Mouse (Mus musculus): ENCODE measurements around the gene Nrn1. TPM values are rescaled to one million over a fixed set of nuclear protein-coding genes. Genes with fewer than 3 reads are reported as not detected.

The Nrn1 gene
- polyA plus RNA-seq, 1 experiment from 2014 or later, result 8.8 TPM

DNA sequence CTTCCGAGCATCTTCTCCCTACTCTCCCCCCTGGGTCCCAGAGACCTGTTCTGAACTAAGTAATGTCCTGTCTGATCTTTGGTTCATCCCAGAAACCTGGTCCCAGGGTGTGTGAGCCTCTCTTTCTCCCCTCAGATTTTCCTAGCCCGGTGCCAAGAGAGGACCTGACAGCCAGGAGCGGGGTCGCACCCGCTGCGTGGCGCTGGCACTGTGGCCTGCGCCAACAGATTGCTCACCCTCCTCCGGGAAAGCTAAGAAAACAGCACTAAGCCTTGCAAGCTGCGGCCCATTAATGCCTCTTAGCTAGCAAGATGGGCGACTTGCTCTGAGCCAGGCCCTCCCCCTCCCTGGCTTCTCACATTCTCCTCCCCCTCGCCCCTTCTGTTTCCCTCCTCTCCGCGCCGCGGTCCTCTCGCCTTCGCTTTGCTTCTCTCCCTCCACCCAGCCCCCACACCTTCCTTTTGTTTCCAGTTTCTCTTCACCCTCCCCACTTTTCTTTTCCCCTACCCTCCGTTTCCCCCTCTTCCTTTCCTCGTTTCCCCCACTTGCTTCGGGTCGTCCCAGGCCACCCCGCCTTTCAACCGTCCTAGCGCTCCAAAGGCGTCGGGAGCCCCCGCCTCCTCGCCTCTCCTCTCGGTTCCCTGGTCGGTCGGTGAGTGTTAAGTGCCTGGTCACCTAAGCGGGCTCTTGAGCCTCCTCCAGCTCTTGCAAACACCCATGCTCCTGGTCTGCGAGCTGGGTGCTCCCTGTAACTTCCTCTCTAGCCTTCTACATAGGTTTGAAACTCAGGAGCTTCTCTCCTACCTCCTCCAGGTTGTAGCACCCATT lies 7.8 kb downstream of the Nrn1 start:
- H3K4me2 ChIP-seq, result peak overlapping the region; percentile 75
- under 1% methylated on average over 34 of the region's 34 CpGs for WGBS (ENCODE audit: insufficient replicate concordance)
- H3K27ac ChIP-seq (ENCODE audit: low read depth, low read length), result no peak overlapping the region
- H3K4me1 ChIP-seq (ENCODE audit: control insufficient read depth, insufficient read depth, low read length), result peaks cover 6% of the 10 kb centered on the region
- H3K9me3 ChIP-seq (replicated peaks; ENCODE audit: control insufficient read depth, low read length), result no peaks in the 10 kb centered on the region
- H3K9ac ChIP-seq (ENCODE audit: low read depth, low read length), result 0 out of 2 replicates have a peak overlapping the region, but pooled peaks have one; percentile 28
- no peaks in the 10 kb centered on the region for H3K36me3 ChIP-seq (ENCODE audit: control insufficient read depth, insufficient read depth, low read length)
- H3K4me3 ChIP-seq (ENCODE audit: low read depth, low read length), result peak overlapping the region; percentile 46
- peaks cover 83% of the 10 kb centered on the region for H3K27me3 ChIP-seq (ENCODE audit: control insufficient read depth, insufficient read depth, low read length)
- no peak for ATAC-seq (replicated peaks; ENCODE audit: insufficient number of reproducible peaks, low FRiP score, low TSS enrichment)

DNA sequence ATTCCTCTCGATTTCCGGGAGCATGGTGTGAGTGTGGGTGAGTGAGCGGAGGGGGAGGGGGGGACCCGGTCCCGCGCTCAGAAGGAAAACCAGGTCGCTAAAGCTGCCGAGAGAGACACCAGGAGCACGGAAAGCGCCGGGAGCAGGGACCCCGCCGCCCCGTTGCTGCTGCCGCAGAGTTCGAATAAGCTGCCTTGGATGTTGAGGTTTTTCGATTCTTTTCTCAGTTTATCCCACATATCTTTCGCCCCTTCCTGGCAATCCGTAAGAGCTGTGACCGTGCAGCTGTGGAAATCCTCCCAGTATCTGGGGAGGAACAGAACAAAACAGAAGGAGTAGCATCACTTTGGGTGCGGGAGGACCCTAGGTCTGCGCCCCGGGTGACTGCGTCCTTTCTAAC lies 8.4 kb downstream of the Nrn1 start:
- Histone ChIP-seq H3K9ac (ENCODE audit: low read depth, low read length) (no peak overlapping the region), H3K27ac (ENCODE audit: low read depth, low read length) (no peak overlapping the region), H3K27me3 (ENCODE audit: control insufficient read depth, insufficient read depth, low read length) (peaks cover 87% of the 10 kb centered on the region), H3K9me3 (replicated peaks; ENCODE audit: control insufficient read depth, low read length) (no peaks in the 10 kb centered on the region), H3K4me3 (ENCODE audit: low read depth, low read length) (peak overlapping the region; percentile 46), H3K36me3 (ENCODE audit: control insufficient read depth, insufficient read depth, low read length) (no peaks in the 10 kb centered on the region), H3K4me2 (peak overlapping the region; percentile 75), H3K4me1 (ENCODE audit: control insufficient read depth, insufficient read depth, low read length) (peaks cover 6% of the 10 kb centered on the region)
- 0% methylated on average over 24 of the region's 24 CpGs for WGBS (ENCODE audit: insufficient replicate concordance)
- no peak for ATAC-seq (replicated peaks; ENCODE audit: insufficient number of reproducible peaks, low FRiP score, low TSS enrichment)

DNA sequence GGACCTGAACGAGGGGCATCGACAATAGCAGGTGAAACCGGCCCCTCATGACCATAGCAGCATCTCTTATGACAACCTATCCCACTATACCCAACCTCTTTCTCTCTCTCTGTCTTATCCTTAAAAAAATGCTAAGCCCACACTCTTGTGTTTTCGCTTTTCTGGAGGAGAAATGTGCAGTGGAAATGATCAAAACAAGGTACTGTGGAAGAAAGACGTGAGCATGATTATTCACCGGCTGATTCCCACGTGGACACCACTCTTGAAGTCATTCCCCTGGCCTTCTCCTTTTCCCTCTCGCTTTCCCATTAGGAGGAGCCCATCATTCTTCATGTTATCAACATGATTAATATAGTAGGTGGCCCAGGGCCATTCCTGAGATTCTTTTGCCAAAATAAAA lies 9.1 kb downstream of the Nrn1 start:
- WGBS (ENCODE audit: insufficient replicate concordance), result 6% methylated on average over 8 of the region's 8 CpGs
- Histone ChIP-seq H3K4me2 (no peak overlapping the region; the same call in 1 of the 2 replicates), H3K27ac (ENCODE audit: low read depth, low read length) (no peak overlapping the region), H3K4me3 (ENCODE audit: low read depth, low read length) (no peak overlapping the region), H3K27me3 (ENCODE audit: control insufficient read depth, insufficient read depth, low read length) (peaks cover 86% of the 10 kb centered on the region), H3K9me3 (replicated peaks; ENCODE audit: control insufficient read depth, low read length) (no peaks in the 10 kb centered on the region), H3K4me1 (ENCODE audit: control insufficient read depth, insufficient read depth, low read length) (peaks cover 6% of the 10 kb centered on the region), H3K36me3 (ENCODE audit: control insufficient read depth, insufficient read depth, low read length) (no peaks in the 10 kb centered on the region), H3K9ac (ENCODE audit: low read depth, low read length) (no peak overlapping the region)
- no peak for ATAC-seq (replicated peaks; ENCODE audit: insufficient number of reproducible peaks, low FRiP score, low TSS enrichment)

DNA sequence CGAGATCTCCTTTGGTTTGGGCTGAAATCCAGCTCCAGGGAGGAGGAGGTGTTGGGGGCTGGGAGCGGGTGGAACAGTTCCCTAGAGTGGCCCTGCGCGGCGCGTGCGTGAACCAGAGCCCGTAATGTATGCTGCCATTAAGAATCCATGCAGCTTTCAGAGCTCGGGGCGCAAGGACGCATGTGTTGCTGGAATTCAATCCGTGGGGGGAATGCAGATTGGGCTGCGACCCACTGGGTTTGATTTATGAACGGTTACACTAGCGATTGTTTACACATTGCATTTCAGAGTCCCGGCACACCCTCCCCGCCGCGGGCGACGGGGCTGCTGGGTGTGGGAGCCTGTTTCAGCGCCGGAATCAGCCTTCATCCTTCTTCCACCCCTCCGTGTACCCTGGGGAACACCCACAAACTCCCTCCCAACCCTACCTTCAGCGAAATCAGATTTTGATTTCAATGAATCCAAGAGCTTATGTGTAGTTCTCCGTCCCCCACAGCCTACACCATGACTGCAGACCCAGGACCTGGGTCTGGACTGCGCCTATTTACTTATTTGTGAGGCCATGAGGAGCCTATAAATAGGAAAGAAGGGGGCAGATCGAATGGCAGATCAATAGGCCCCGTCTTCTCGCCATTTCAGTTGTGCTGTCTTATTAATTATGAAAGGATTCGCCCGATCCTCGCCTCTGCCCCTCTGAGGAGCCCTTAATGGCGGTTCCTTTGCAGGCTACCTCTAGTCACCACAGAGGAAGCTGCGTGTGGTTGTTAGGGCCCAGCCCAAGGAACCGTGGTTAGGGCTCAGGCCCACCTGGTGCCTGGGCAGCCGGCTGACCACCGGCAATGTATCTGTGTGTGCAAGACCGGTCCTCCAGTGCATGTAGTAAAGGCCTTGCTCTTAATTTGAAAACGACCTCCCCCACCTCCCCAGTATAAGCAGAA lies 10.1 kb downstream of the Nrn1 start:
- no peak for ATAC-seq (replicated peaks; ENCODE audit: insufficient number of reproducible peaks, low FRiP score, low TSS enrichment)
- H3K9ac ChIP-seq (ENCODE audit: low read depth, low read length), result no peak overlapping the region
- 1% methylated on average over 40 of the region's 40 CpGs for WGBS (ENCODE audit: insufficient replicate concordance)
- H3K9me3 ChIP-seq (replicated peaks; ENCODE audit: control insufficient read depth, low read length), result no peaks in the 10 kb centered on the region
- H3K4me2 ChIP-seq, result peak overlapping the region; percentile 56
- peaks cover 83% of the 10 kb centered on the region for H3K27me3 ChIP-seq (ENCODE audit: control insufficient read depth, insufficient read depth, low read length)
- no peaks in the 10 kb centered on the region for H3K36me3 ChIP-seq (ENCODE audit: control insufficient read depth, insufficient read depth, low read length)
- H3K27ac ChIP-seq (ENCODE audit: low read depth, low read length), result no peak overlapping the region
- H3K4me3 ChIP-seq (ENCODE audit: low read depth, low read length), result peak overlapping the region; percentile 31
- peaks cover 6% of the 10 kb centered on the region for H3K4me1 ChIP-seq (ENCODE audit: control insufficient read depth, insufficient read depth, low read length)

DNA sequence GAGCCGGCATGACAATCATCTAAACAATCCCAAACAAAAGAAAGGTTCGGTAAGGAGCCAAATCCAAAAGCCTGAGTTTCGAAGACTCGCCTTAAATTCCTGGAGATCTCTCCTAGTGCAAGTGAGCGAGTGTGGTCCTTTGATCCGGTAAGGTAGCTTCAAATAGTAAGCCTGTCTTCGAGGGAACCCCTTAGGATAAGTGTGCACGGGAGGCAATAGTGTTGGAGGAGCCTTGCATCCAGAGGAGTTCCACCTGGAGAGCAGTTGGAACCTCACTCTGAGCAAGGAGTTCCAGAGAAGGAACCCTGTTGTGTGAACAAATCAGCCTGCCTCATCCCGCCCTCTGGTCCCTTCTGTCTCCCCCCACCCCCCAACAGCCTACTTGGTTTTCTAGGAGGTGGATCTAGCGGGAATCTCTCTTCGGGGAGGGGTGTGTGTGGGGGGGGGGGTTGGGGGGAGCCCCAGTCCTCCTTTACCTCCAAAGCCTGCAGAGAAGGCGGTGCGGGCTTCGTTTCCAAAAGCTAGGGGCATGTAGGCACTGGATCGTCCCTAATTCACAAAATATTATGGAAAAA lies 11.1 kb downstream of the Nrn1 start:
- Histone ChIP-seq H3K27me3 (ENCODE audit: control insufficient read depth, insufficient read depth, low read length) (peaks cover 73% of the 10 kb centered on the region), H3K4me2 (no peak overlapping the region), H3K9ac (ENCODE audit: low read depth, low read length) (no peak overlapping the region), H3K4me1 (ENCODE audit: control insufficient read depth, insufficient read depth, low read length) (peaks cover 6% of the 10 kb centered on the region), H3K4me3 (ENCODE audit: low read depth, low read length) (no peak overlapping the region), H3K27ac (ENCODE audit: low read depth, low read length) (no peak overlapping the region), H3K9me3 (replicated peaks; ENCODE audit: control insufficient read depth, low read length) (no peaks in the 10 kb centered on the region), H3K36me3 (ENCODE audit: control insufficient read depth, insufficient read depth, low read length) (no peaks in the 10 kb centered on the region)
- no peak for ATAC-seq (replicated peaks; ENCODE audit: insufficient number of reproducible peaks, low FRiP score, low TSS enrichment)
- 4% methylated on average over 15 of the region's 15 CpGs for whole genome bisulfite sequencing (ENCODE audit: insufficient replicate concordance)

DNA sequence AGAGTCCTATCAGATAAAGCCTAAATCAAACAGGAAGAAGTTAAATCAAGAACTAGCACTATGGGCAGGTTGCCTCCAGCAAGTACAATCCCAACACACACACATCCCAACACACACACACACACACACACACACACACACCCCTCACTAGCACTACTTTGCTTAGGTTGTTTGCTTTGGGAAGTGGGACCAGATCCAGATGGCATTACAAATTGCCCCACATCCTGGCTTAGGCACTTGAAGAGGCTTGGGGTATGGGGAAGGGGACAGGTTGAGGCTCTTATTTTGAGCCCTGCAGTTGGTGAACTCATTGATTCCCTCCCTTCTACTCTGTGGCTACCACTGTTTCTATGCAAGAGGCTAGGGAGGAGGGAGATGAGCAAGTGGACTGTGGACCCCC lies 12.6 kb downstream of the Nrn1 start:
- H3K9ac ChIP-seq (ENCODE audit: low read depth, low read length), result no peak overlapping the region
- H3K4me3 ChIP-seq (ENCODE audit: low read depth, low read length), result no peak overlapping the region
- H3K27ac ChIP-seq (ENCODE audit: low read depth, low read length), result no peak overlapping the region
- peaks cover 60% of the 10 kb centered on the region for H3K27me3 ChIP-seq (ENCODE audit: control insufficient read depth, insufficient read depth, low read length)
- no peaks in the 10 kb centered on the region for H3K36me3 ChIP-seq (ENCODE audit: control insufficient read depth, insufficient read depth, low read length)
- no peaks in the 10 kb centered on the region for H3K9me3 ChIP-seq (replicated peaks; ENCODE audit: control insufficient read depth, low read length)
- no peak for ATAC-seq (replicated peaks; ENCODE audit: insufficient number of reproducible peaks, low FRiP score, low TSS enrichment)
- no peak overlapping the region for H3K4me2 ChIP-seq
- peaks cover 4% of the 10 kb centered on the region for H3K4me1 ChIP-seq (ENCODE audit: control insufficient read depth, insufficient read depth, low read length)

DNA sequence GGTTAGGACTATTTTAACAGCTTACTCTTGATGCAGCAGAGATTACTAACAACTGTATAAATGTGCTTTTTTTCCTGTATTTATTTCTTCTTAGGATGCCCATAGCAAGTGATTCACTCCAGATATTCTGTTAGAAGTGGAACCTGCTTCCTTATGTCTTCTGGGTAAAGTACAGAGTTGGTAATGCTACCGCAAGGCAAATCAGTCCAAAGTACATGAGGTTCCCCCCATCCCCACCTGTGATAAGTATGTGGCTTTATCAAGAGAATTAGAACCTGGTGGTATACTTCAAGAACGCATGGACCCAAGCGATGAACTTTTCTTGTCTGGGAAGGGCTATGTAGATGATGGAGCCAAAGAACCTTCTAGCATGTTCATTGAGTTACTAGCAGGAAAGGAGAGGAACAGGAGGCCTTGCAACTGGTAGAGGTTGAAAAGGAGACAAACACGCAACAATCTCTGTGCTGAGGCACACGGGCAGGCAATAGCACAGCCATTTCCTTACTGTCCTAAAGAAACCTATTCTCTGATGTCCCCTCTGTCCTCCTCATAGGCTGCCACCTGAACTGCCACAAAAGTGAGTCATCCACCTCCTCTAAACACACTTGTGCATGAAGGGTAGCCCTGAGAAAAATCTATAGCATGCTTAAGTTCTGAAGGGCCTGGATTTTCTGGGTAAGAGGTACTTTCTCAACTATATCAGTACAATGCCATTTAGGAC lies 14.5 kb downstream of the Nrn1 start:
- no peak for ATAC-seq (replicated peaks; ENCODE audit: insufficient number of reproducible peaks, low FRiP score, low TSS enrichment)
- WGBS (ENCODE audit: insufficient replicate concordance), result 90% methylated on average over 5 of the region's 5 CpGs
- Histone ChIP-seq H3K4me1 (ENCODE audit: control insufficient read depth, insufficient read depth, low read length) (no peaks in the 10 kb centered on the region; the same call in none of the 2 replicates), H3K9ac (ENCODE audit: low read depth, low read length) (no peak overlapping the region), H3K36me3 (ENCODE audit: control insufficient read depth, insufficient read depth, low read length) (no peaks in the 10 kb centered on the region), H3K4me3 (ENCODE audit: low read depth, low read length) (no peak overlapping the region), H3K27ac (ENCODE audit: low read depth, low read length) (no peak overlapping the region), H3K9me3 (replicated peaks; ENCODE audit: control insufficient read depth, low read length) (no peaks in the 10 kb centered on the region), H3K4me2 (no peak overlapping the region), H3K27me3 (ENCODE audit: control insufficient read depth, insufficient read depth, low read length) (peaks cover 44% of the 10 kb centered on the region)

DNA sequence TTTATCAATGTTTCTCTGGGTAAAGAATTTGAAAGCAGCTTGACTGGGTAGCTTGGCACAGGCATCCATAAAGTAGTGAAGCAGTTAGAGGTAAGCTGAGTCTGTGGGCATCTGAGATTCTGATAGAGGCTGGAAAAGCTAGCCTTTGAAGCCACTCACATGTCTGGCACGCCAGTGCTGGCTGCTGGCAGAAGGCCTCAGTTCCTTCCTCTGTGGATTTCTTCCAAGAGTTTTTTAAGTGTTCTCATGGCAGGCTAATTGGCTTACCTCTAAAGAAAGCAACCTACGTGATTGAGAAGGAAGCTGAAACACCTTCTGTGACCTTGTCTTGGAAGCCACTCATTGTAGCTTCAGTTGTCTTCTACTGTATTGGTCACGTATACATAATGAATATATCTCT lies 17.6 kb downstream of the Nrn1 start:
- Histone ChIP-seq H3K9me3 (replicated peaks; ENCODE audit: control insufficient read depth, low read length) (no peaks in the 10 kb centered on the region), H3K27ac (ENCODE audit: low read depth, low read length) (no peak overlapping the region), H3K4me3 (ENCODE audit: low read depth, low read length) (no peak overlapping the region), H3K4me2 (no peak overlapping the region), H3K4me1 (ENCODE audit: control insufficient read depth, insufficient read depth, low read length) (no peaks in the 10 kb centered on the region), H3K9ac (ENCODE audit: low read depth, low read length) (no peak overlapping the region), H3K36me3 (ENCODE audit: control insufficient read depth, insufficient read depth, low read length) (no peaks in the 10 kb centered on the region), H3K27me3 (ENCODE audit: control insufficient read depth, insufficient read depth, low read length) (peaks cover 21% of the 10 kb centered on the region)
- WGBS (ENCODE audit: insufficient replicate concordance), result 57% methylated on average over 3 of the region's 3 CpGs
- ATAC-seq (replicated peaks; ENCODE audit: insufficient number of reproducible peaks, low FRiP score, low TSS enrichment), result no peak

All from heart, embryonic 11.5 days (tissue).